Mouse (Mus musculus): ENCODE results near the gene Rpl27. TPM values are rescaled to one million over a fixed set of nuclear protein-coding genes. Genes with fewer than 3 reads are reported as not detected.

Rpl27 gene
- polyA plus RNA-seq, 1 experiment from 2014 or later = 550 TPM

Small RNA genes within 50 kb of the gene (microRNA-seq; reads per million reads assigned to microRNA genes)
- gene Mir6929 (ENCODE audit: borderline number of aligned reads) = not detected

Other genes with a start within 250 kb of the Rpl27 start
- 13.7 and 13.8 TPM in 2 replicates for gene Ezh1, start 215.8 kb upstream of the Rpl27 start, polyA plus RNA-seq (2015; fragmentation: Nextera tagmentation; extraction: Ambion mirVana)
- gene Ramp2, start 196.3 kb upstream of the Rpl27 start, polyA plus RNA-seq (2015; fragmentation: Nextera tagmentation; extraction: Ambion mirVana) = 29.6 and 30.8 TPM in 2 replicates
- gene Vps25, start 188.6 kb upstream of the Rpl27 start, polyA plus RNA-seq (2015; fragmentation: Nextera tagmentation; extraction: Ambion mirVana) = 132 and 149 TPM in 2 replicates
- gene Wnk4, start 181.7 kb upstream of the Rpl27 start, polyA plus RNA-seq (2015; fragmentation: Nextera tagmentation; extraction: Ambion mirVana) = 1.4 and 2.1 TPM in 2 replicates
- 1.3 and 1.9 TPM in 2 replicates for gene Cntd1, start 163.3 kb upstream of the Rpl27 start, polyA plus RNA-seq (2015; fragmentation: Nextera tagmentation; extraction: Ambion mirVana)
- 164 and 179 TPM in 2 replicates for gene Coa3, start 163.2 kb upstream of the Rpl27 start, polyA plus RNA-seq (2015; fragmentation: Nextera tagmentation; extraction: Ambion mirVana)
- 182 and 191 TPM in 2 replicates for gene Becn1, start 140.0 kb upstream of the Rpl27 start, polyA plus RNA-seq (2015; fragmentation: Nextera tagmentation; extraction: Ambion mirVana)
- 123 and 135 TPM in 2 replicates for gene Psme3, start 126.1 kb upstream of the Rpl27 start, polyA plus RNA-seq (2015; fragmentation: Nextera tagmentation; extraction: Ambion mirVana)
- 0.76 and 1.0 TPM in 2 replicates for gene Aoc2, start 117.2 kb upstream of the Rpl27 start, polyA plus RNA-seq (2015; fragmentation: Nextera tagmentation; extraction: Ambion mirVana)
- gene Aoc3, start 111.7 kb upstream of the Rpl27 start, polyA plus RNA-seq (2015; fragmentation: Nextera tagmentation; extraction: Ambion mirVana) = 0.69 and 0.78 TPM in 2 replicates
- 0.07 and 0.17 TPM in 2 replicates for gene G6pc, start 74.7 kb upstream of the Rpl27 start, polyA plus RNA-seq (2015; fragmentation: Nextera tagmentation; extraction: Ambion mirVana)
- 67.6 and 70.6 TPM in 2 replicates for gene Aarsd1, start 24.7 kb upstream of the Rpl27 start, polyA plus RNA-seq (2015; fragmentation: Nextera tagmentation; extraction: Ambion mirVana)
- 1.5 and 2.2 TPM in 2 replicates for gene Gm27029, start 17.5 kb upstream of the Rpl27 start, polyA plus RNA-seq (2015; fragmentation: Nextera tagmentation; extraction: Ambion mirVana)
- gene Rundc1, start 17.2 kb upstream of the Rpl27 start, polyA plus RNA-seq (2015; fragmentation: Nextera tagmentation; extraction: Ambion mirVana) = 13.2 and 16.1 TPM in 2 replicates
- gene Ptges3l, start 17.0 kb upstream of the Rpl27 start, polyA plus RNA-seq (2015; fragmentation: Nextera tagmentation; extraction: Ambion mirVana) = 1.8 TPM in 2 replicates
- gene Ifi35, start 6.1 kb downstream of the Rpl27 start, polyA plus RNA-seq (2015; fragmentation: Nextera tagmentation; extraction: Ambion mirVana) = 86.4 and 87.4 TPM in 2 replicates
- 3.7 and 4.6 TPM in 2 replicates for gene Rnd2, start 22.7 kb downstream of the Rpl27 start, polyA plus RNA-seq (2015; fragmentation: Nextera tagmentation; extraction: Ambion mirVana)
- gene Vat1, start 23.9 kb downstream of the Rpl27 start, polyA plus RNA-seq (2015; fragmentation: Nextera tagmentation; extraction: Ambion mirVana) = 24.7 and 25.3 TPM in 2 replicates
- 9.1 and 9.8 TPM in 2 replicates for gene Brca1, start 109.7 kb downstream of the Rpl27 start, polyA plus RNA-seq (2015; fragmentation: Nextera tagmentation; extraction: Ambion mirVana)
- gene Nbr1, start 109.9 kb downstream of the Rpl27 start, polyA plus RNA-seq (2015; fragmentation: Nextera tagmentation; extraction: Ambion mirVana) = 39.8 and 40.2 TPM in 2 replicates
- gene Tmem106a, start 139.9 kb downstream of the Rpl27 start, polyA plus RNA-seq (2015; fragmentation: Nextera tagmentation; extraction: Ambion mirVana) = 7.9 and 9.2 TPM in 2 replicates
- gene Gm11634, start 157.0 kb downstream of the Rpl27 start, polyA plus RNA-seq (2015; fragmentation: Nextera tagmentation; extraction: Ambion mirVana) = not detected in 2 replicates
- gene Rdm1, start 184.9 kb downstream of the Rpl27 start, polyA plus RNA-seq (2015; fragmentation: Nextera tagmentation; extraction: Ambion mirVana) = 44.5 and 46.0 TPM in 2 replicates
- gene Arl4d, start 223.2 kb downstream of the Rpl27 start, polyA plus RNA-seq (2015; fragmentation: Nextera tagmentation; extraction: Ambion mirVana) = 3.0 and 3.1 TPM in 2 replicates

Measured in thymus, postnatal 0 days (tissue).